26 mouse cellular contexts compared by ENCODE assay signal in genomic region chr2:141228809-141229208, GRCm38 (mm10).
"Had no signal": no experiment of that assay in that cellular context is flagged by ENCODE, and none has a peak within 500 bp of the region (broad histone marks: within the 10 kb centered on the region; RNA-seq: fewer than 3 reads in every experiment).

No protein-coding gene starts in this region.

- H3K27me3 ChIP-seq: heart, embryonic 12.5 days; hindbrain, embryonic 12.5 days; intestine, embryonic 15.5 days; limb, embryonic 12.5 days had no signal

- H3K4me1 ChIP-seq: intestine, embryonic 15.5 days had no signal

- ATAC-seq: forebrain, embryonic 16.5 days; hindbrain, embryonic 16.5 days; inflammation-experienced regulatory T-cells, adult 6 months; intestine, embryonic 15.5 days; intestine, postnatal 0 days had no signal

- DNase-seq: gastrocnemius, adult 2 months; gastrocnemius, postnatal 10 days; gastrocnemius, postnatal 25 days; heart, adult 18-20 months; heart, postnatal 10 days; heart, postnatal 4 days; kidney, adult 18-20 months; kidney, adult 8-10 months; kidney, postnatal 10 days; kidney, postnatal 36 days; layer of hippocampus, adult 9-11 months; layer of hippocampus, postnatal 36 days; liver had no signal

- H3K4me2 ChIP-seq: heart, embryonic 12.5 days; hindbrain, embryonic 12.5 days; hindbrain, embryonic 14.5 days; intestine, embryonic 15.5 days; limb, embryonic 12.5 days had no signal

- H3K4me3 ChIP-seq: gastrocnemius, adult 2 months; heart, embryonic 10.5 days; heart, embryonic 12.5 days; hindbrain, embryonic 10.5 days; hindbrain, embryonic 12.5 days; intestine, embryonic 15.5 days; left cerebral cortex, adult 2 months; limb, embryonic 10.5 days; limb, embryonic 12.5 days had no signal

- H3K9me3 ChIP-seq: heart, embryonic 10.5 days; heart, embryonic 12.5 days; hindbrain, embryonic 10.5 days; hindbrain, embryonic 12.5 days; intestine, embryonic 15.5 days; limb, embryonic 10.5 days; limb, embryonic 12.5 days had no signal

- H3K36me3 ChIP-seq: heart, embryonic 10.5 days; heart, embryonic 12.5 days; hindbrain, embryonic 10.5 days; hindbrain, embryonic 12.5 days; intestine, embryonic 15.5 days; limb, embryonic 10.5 days; limb, embryonic 12.5 days had no signal

- H3K9ac ChIP-seq: heart, embryonic 12.5 days; hindbrain, embryonic 12.5 days; hindbrain, embryonic 14.5 days; intestine, embryonic 15.5 days; limb, embryonic 12.5 days had no signal

- H3K27ac ChIP-seq: gastrocnemius, adult 2 months; heart, embryonic 10.5 days; hindbrain, embryonic 10.5 days; hindbrain, embryonic 12.5 days; hindbrain, embryonic 14.5 days; intestine, embryonic 15.5 days; left cerebral cortex, adult 2 months; limb, embryonic 10.5 days; limb, embryonic 12.5 days had no signal
